Mouse (Mus musculus): Measurements from ENCODE around the gene Ubac2. TPM values are rescaled to one million over a fixed set of nuclear protein-coding genes. Genes with fewer than 3 reads are reported as not detected.

The Ubac2 gene
- total RNA-seq, 4 experiments from 2014 or later, result 32.5 to 38.1 (median 34.9) TPM

GRCm38 (mm10) chr14:121965461-121965860 lies 87.0 kb downstream of the Ubac2 start:
- no peak for DNase-seq (ENCODE audit: low spot score in 2 of 2)

- DNase-seq (ENCODE audit: low spot score in 2 of 2), result no peak
Measured at GRCm38 (mm10) chr14:121967095-121967494, 88.7 kb downstream of the Ubac2 start.

- DNase-seq (ENCODE audit: low spot score in 2 of 2), result no peak
Measured at GRCm38 (mm10) chr14:121970402-121970801, 92.0 kb downstream of the Ubac2 start.

DNA sequence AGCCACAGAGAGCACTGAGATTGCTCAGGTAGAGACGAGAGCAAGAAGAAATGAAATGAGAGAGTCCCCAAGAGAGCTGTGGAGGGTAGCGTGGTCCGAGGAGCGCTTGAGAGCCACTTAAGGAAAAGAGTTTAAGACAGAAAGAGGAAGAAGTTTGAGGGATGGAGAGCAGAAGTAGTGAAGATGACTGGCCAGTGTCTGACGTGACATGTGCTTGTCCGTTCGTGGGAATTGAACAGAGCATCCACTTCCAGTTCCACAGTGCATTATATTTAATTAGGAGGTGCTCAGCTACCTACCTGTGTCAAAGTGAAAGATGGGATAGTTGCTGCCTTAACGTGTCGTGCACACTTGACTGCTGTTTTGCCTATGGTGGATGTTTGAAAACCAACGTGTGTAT lies 94.7 kb downstream of the Ubac2 start:
- no peak for DNase-seq (ENCODE audit: low spot score in 2 of 2)

DNA sequence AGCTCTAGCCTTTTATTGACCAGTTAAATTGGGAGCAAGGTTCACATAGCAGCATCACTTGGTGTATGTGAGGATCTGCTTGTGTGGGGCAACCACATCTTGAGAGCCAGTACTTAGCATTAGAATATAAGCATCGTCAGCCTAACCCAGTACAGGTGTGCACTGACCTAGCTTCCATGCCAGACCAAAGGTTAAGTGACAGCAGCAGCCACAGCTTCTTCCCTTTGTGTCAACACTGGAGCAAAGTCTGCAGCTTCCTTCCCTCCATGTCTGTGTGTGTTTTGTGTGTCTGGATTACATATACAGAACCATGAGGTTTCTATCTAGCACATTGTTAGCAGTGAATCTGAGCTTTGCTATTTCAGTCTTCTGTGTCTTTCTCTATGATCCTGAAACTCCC lies 103.1 kb downstream of the Ubac2 start:
- DNase-seq (ENCODE audit: low spot score in 2 of 2), result no peak

GRCm38 (mm10) chr14:121983009-121983933 lies 104.9 kb downstream of the Ubac2 start:
- no peak for DNase-seq (ENCODE audit: low spot score in 2 of 2)

GRCm38 (mm10) chr14:121985477-121985876 lies 107.1 kb downstream of the Ubac2 start:
- DNase-seq (ENCODE audit: low spot score in 2 of 2), result no peak

GRCm38 (mm10) chr14:121986028-121986427 lies 107.6 kb downstream of the Ubac2 start:
- no peak for DNase-seq (ENCODE audit: low spot score in 2 of 2)

DNA sequence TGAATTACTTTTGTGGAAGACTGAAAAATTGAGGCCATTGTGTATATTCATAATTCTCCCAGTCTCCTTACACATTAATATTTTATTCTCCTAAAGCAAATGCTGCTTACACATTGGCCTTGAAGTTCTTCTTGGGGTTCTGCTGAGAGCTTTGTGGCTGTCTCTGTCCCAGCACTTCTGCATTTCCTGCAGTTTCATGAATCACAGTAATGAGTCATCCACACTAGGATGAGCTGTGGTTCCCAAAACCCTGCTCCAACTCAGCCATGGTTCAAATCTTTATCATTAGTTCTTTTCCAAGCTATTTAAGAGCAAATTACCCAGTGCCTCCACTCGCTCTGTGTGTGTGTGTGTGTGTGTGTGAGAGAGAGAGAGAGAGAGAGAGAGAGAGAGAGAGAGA lies 108.9 kb downstream of the Ubac2 start:
- DNase-seq (ENCODE audit: low spot score in 2 of 2), result no peak

GRCm38 (mm10) chr14:121987691-121988090 lies 109.3 kb downstream of the Ubac2 start:
- no peak for DNase-seq (ENCODE audit: low spot score in 2 of 2)

- DNase-seq (ENCODE audit: low spot score in 2 of 2), result no peak
Measured at GRCm38 (mm10) chr14:121989331-121989730, 110.9 kb downstream of the Ubac2 start.

- no peak for DNase-seq (ENCODE audit: low spot score in 2 of 2)
Measured at GRCm38 (mm10) chr14:121989869-121990268, 111.4 kb downstream of the Ubac2 start.

DNA sequence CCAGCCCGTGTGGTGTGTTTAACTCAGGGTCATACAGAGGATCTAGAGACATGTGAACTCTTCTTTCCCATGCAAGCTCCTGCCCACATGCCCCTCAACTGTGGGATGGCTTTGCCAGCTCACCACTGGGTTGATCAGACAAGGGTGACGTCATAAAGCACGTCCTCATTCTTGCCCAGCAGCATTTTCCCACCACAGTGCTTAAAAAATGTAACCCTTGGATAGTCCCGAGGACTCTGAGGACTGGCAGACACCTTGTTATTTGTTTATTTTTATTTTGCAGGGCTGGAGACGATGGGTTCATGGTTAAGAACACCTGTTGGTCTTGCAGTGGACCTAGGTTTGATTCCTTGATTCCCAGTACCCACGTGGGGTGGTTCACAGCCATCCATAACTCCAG lies 112.5 kb downstream of the Ubac2 start:
- DNase-seq (ENCODE audit: low spot score in 2 of 2), result no peak

DNA sequence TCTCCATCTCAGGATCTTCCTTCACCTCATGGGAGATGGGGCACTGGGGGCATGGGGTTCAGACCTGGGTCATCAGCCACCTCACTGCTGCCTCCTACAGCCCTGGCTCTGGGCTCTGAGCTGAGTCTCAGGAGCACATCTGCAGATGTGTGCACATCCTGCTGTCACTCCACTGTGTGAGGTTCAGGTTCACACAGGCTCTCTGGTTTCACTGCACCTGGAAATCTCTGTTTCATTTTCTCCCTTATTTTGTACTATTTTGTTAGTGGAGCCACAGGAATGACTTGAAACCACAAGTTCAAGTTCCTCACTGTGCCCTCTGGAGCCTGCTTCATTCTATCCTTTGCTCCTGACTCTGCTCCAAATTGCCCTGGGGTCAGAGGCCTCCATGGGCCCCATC lies 113.5 kb downstream of the Ubac2 start:
- DNase-seq (ENCODE audit: low spot score in 2 of 2), result no peak

- DNase-seq (ENCODE audit: low spot score in 2 of 2), result no peak
Measured at GRCm38 (mm10) chr14:121992395-121993280, 114.2 kb downstream of the Ubac2 start.

- DNase-seq (ENCODE audit: low spot score in 2 of 2), result no peak
Measured at GRCm38 (mm10) chr14:121993616-121994015, 115.2 kb downstream of the Ubac2 start.

- DNase-seq (ENCODE audit: low spot score in 2 of 2), result no peak
Measured at GRCm38 (mm10) chr14:121994171-121994700, 115.8 kb downstream of the Ubac2 start.

- DNase-seq (ENCODE audit: low spot score in 2 of 2), result no peak
Measured at GRCm38 (mm10) chr14:121994846-121995556, 116.6 kb downstream of the Ubac2 start.

DNA sequence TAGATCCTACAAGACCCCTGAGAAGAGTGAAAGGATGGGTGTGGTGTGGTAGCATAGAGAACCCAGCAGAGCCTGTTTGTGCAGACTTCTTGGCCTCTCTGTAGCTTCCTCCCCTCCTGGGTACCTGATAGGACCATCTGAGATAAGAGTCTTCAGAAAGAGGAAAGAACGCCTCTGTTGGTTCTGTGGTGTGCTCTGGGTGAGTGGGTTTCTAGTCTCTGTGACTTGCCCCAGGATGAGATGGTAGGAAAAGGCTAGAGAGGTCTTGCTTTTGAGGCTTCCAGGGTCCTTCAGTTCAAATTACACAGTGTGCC lies 117.1 kb downstream of the Ubac2 start:
- DNase-seq (ENCODE audit: low spot score in 2 of 2), result no peak

GRCm38 (mm10) chr14:121996786-121997185 lies 118.4 kb downstream of the Ubac2 start:
- no peak for DNase-seq (ENCODE audit: low spot score in 2 of 2)

DNA sequence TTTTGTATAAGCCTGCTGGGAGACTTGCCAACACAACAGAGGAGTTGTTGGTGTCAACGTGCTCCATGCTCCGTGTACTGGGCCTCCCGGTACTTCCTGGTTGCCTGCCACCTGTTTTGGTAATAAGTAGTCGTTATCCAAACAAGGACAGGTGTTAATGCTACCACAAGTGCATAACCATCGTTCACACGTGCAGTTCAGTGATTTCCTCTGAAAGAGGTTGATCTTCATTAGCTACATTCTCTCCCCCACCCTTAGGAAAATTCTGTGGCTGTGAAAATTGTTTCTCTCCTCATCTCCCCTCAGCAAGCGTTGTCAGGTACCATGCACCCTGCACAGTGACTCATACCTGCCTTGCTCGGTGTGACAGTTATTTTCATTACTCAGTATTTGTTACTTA lies 121.0 kb downstream of the Ubac2 start:
- no peak for DNase-seq (ENCODE audit: low spot score in 2 of 2)
